Mouse (Mus musculus) heart, postnatal 0 days (tissue): ENCODE measurements around the gene Tyw5.

Experiments
- CTCF ChIP-seq: IDR thresholded peaks from 2 replicates; pipeline ENCODE4 v1.5.1; 2016; ENCODE audit warnings: antibody characterized with exemption, control low read depth, low read depth
- EP300 ChIP-seq: IDR thresholded peaks from 2 replicates; pipeline ENCODE4 v1.6.1; 2016; ENCODE audit warnings: antibody characterized with exemption, low read depth

GRCm38 (mm10) chr1:57445679-57446078, 38.8 kb upstream of the Tyw5 start:
- TF ChIP-seq EP300 = no peak
- TF ChIP-seq CTCF = no peak
